Mouse (Mus musculus) forebrain, embryonic 14.5 days (tissue): ENCODE measurements around the gene Gpx8. TPM values are rescaled to one million over a fixed set of nuclear protein-coding genes. Genes with fewer than 3 reads are reported as not detected.

Source experiments
- microRNA counts: library from miRNA; unstranded; fragments of <30 nt; microRNA quantifications from one replicate; lab custom pipeline; 2016
- microRNA-seq: library from miRNA; unstranded; fragments of <30 nt; microRNA quantifications from one replicate; pipeline ENCODE4, GENCODE M21; 2016
- polyA plus RNA-seq: library from polyadenylated mRNA; unstranded; fragments of >200 nt; fragmentation: Nextera tagmentation; extraction: Ambion mirVana; gene quantifications from 2 replicates; pipeline ENCODE4 v1.2.1, GENCODE M21; 2014

The Gpx8 gene
- polyA plus RNA-seq, 1 experiment from 2014 or later: 59.3 TPM

MicroRNAs encoded within 50 kb of the gene (microRNA counts, 519-probe panel; counts per million panel counts)
- microRNA mmu-miR-449a (lab: Ali Mortazavi, UCI) (4,692 counts per million, percentile 66 among the panel's probes with 10 or more counts), microRNA mmu-miR-449b (lab: Ali Mortazavi, UCI) (not detected), microRNA mmu-miR-449c (lab: Ali Mortazavi, UCI) (not detected)

Small RNA genes lying within 50 kb of the gene (microRNA-seq; reads per million reads assigned to microRNA genes)
- 3,907 reads per million, percentile 91 among the genes with 10 or more reads in this experiment for gene Mir449a
- 2.5 reads per million, percentile 16 among the genes with 10 or more reads in this experiment for gene Mir449b
- gene Mir449c: 3.7 reads per million, percentile 21 among the genes with 10 or more reads in this experiment

Other genes with a start within 250 kb of the Gpx8 start
- 39.5 and 41.2 TPM in 2 replicates for gene Plpp1, start 245.6 kb downstream of the Gpx8 start, polyA plus RNA-seq
- gene Mtrex, start 119.0 kb downstream of the Gpx8 start, polyA plus RNA-seq: 70.6 and 77.9 TPM in 2 replicates
- gene Dhx29, start 119.0 kb downstream of the Gpx8 start, polyA plus RNA-seq: 17.5 and 25.4 TPM in 2 replicates
- 1.5 and 2.2 TPM in 2 replicates for gene Ccno, start 58.6 kb downstream of the Gpx8 start, polyA plus RNA-seq
- 0.73 and 0.94 TPM in 2 replicates for gene Mcidas, start 52.6 kb downstream of the Gpx8 start, polyA plus RNA-seq
- 0.43 and 0.71 TPM in 2 replicates for gene Cdc20b, start 11.3 kb downstream of the Gpx8 start, polyA plus RNA-seq
- gene Gzma, start 54.6 kb upstream of the Gpx8 start, polyA plus RNA-seq: not detected in 2 replicates
- gene Esm1, start 163.2 kb upstream of the Gpx8 start, polyA plus RNA-seq: 0.96 and 1.0 TPM in 2 replicates
- not detected in 2 replicates for gene Gzmk, start 179.5 kb upstream of the Gpx8 start, polyA plus RNA-seq
- gene BC067074, start 246.7 kb upstream of the Gpx8 start, polyA plus RNA-seq: 0.52 TPM in 2 replicates